Mouse (Mus musculus): ENCODE results near the gene Mex3a.

The Mex3a gene

GRCm38 (mm10) chr3:88505765-88506164 is 26.4 kb upstream of the Mex3a start:
- no peak for DNase-seq

DNA sequence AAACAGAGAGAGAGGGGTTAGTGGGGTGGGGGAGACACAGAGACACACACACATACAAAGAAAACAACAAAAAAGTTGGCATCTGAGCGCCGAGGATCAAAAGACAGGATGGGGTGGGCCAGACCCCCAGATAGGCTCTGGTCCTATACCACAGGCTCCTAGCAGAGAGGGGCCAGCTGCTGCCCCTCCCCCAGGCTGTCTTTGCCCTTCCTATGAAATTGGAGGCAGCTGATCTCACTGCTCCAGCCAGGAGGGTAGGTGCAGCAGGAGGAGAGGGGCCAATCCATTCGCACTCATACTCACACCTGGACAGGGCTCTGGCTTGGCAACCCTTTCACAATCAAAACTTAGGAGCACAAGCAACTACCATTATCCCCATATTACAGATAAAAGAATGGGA is 22.9 kb upstream of the Mex3a start:
- no peak for DNase-seq

GRCm38 (mm10) chr3:88509692-88510420 is 22.3 kb upstream of the Mex3a start, which contains the start of gene Lmna:
Gene Lmna (minus strand): TSS chr3:88509956.
- DNase-seq = peak; percentile 96 to 97

GRCm38 (mm10) chr3:88510421-88511289 is 21.5 kb upstream of the Mex3a start:
- no peak for DNase-seq

DNA sequence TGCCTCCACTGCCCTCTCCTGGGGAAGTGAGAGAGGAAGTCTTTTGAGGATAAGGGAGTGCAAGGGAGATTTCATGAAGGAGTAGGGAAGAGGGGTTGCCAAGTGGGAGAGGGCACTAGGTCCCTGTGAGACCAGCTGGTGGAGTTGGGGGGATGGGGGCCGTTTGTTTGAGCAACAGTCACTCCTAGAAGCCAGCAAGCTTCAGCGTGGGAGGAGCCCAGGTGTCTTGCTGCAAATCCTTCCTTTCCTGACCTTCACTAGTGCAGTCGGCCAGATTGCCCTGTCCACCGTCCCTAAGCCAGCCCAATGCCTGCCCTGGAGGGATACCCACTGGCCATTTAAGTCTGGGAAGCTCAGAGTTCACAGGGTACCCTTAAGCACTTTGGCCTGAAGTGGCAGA is 20.6 kb upstream of the Mex3a start:
- no peak for DNase-seq

- no peak for DNase-seq
These were observed 19.9 kb upstream of the Mex3a start for GRCm38 (mm10) chr3:88512141-88512895.

DNA sequence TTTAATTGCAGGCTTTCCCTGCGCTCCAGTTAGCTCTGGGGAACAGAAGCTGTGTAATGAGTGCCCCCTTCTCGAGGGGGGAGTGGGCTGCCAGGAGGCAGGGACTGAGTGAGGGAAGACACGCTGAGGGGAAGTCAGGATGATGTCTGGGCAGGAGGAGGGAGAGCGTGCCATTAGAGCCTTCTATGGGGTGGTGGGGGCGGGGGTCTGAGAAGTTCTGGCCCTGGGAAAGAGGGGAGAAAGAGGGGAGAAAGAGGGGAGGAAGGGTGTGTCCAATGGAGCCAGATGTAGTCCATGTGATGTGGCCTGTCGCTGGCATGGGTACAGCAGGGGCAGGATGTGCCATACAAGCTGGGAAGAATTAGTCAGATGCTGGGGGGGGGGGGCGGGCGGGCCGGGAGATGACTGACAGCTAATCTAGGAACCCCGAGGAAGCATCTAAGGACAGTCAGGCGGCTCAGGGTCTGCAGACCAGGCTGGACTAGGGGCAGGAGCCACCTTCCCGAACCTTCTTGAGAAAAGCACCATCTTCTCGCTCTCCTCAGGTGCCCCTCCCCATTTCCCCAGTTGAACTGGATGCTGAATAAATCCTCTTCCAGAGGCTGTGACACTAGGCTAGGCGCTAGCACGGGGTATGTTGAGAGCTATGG is 19.2 kb upstream of the Mex3a start:
- no peak for DNase-seq

GRCm38 (mm10) chr3:88513546-88514115 is 18.6 kb upstream of the Mex3a start:
- no peak for DNase-seq

DNA sequence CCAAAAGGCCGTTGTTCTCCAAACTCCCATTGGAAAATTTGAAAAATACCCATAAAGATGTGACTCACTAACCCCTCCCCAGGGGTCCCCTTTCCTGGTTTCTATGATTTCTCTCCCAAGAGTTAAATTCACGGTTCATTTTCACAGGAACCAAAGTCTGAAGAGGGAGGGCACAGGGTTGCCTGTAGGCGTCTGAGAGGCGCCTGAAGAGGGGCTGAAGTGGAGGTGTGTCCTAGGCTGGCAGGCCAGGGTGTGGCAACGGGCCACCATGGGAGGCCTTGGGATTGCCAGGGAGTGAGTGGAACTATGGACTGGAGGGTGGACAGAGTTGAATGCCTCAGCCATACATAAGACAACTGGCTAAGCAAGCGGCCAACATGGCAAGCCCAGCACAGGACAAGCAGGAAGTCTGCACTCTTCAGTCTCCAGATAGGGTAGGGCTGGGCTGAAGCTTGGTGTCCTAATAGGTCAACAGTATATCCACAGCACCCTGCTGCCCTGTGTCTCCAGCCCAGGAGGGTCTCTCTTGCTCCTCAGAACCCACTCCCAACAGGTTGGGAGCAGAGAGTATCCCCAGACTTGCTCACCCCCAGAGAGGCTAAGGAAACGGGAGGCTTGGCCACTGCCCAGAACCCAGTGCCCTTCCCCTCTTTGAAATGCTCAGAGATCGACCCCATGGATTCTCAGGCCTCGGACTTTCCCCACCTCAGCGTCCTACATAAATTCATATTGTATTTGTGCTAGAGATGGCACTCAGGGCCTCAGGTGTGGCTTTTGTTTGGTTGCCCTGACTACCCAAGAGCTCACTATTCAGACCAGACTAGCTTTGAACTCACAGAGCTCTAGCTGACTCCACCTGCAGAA is 17.7 kb upstream of the Mex3a start:
- no peak for DNase-seq

GRCm38 (mm10) chr3:88515095-88515386 is 17.2 kb upstream of the Mex3a start:
- DNase-seq = no peak

GRCm38 (mm10) chr3:88516407-88516806 is 15.8 kb upstream of the Mex3a start:
- DNase-seq = no peak

DNA sequence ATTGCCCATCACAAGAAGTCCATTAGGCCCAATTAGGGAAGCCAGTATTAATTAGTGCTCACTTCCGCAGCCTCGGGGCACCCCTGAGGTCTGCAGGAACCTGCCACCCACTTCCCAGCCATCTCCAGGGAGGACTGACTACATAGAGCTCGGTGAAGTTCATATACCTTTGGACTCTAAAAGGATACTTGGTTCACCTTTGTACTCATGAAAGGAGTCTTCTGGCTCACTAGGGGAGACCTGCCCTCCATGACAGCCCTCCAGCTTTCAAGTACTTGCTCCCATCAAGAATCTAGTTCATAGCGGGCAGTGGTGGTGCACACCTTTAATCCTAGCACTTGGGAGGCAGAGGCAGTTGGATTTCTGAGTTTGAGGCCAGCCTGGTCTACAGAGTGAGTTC is 13.8 kb upstream of the Mex3a start:
- no peak for DNase-seq

GRCm38 (mm10) chr3:88520078-88520477 is 12.1 kb upstream of the Mex3a start:
- DNase-seq = no peak

- no peak for DNase-seq
These were observed 11.0 kb upstream of the Mex3a start for GRCm38 (mm10) chr3:88521156-88521555.

- DNase-seq = peak; percentile 82
These were observed 10.3 kb upstream of the Mex3a start for GRCm38 (mm10) chr3:88521803-88522331.

DNA sequence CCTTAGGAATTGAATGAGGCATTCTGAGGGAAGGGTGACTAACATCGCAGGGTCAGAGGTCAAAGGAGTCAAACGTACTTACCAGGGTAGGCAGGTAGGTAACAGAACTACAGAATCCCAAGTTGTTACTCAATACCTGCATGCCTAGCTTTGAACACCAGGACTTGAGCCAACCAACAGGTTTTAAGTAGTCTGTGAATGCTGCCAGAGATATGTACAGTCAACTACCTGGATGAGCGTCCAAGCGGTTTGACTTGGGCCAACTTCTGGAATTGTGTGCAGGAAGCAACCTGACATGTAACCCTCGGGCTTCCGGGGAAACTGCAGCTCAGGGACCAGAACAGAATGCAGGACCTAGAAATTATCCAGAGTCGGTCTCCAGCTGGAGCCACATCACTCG is 9.2 kb upstream of the Mex3a start:
- no peak for DNase-seq

DNA sequence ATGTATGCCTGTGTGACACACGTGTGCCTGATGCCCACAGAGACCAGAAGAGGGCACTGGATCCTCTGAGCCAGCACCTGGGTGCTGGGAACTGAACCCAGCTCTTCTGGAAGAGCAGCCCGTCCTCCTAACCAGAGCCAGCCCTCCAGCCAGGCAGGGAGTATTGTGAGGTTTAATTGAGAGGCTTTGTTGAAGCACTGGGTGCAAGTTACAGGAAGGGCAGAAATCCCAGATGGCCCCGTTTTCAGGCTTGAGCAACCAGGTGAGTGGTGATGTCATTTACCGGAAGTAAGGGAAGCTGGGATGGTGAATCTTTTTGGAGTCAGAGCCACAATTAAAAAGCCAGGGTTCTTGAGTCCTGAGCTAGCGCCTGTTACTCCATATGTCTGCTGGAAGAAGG is 7.2 kb upstream of the Mex3a start:
- DNase-seq = no peak

GRCm38 (mm10) chr3:88526157-88527131 is 5.8 kb upstream of the Mex3a start:
- DNase-seq = peak; percentile 93 to 94

DNA sequence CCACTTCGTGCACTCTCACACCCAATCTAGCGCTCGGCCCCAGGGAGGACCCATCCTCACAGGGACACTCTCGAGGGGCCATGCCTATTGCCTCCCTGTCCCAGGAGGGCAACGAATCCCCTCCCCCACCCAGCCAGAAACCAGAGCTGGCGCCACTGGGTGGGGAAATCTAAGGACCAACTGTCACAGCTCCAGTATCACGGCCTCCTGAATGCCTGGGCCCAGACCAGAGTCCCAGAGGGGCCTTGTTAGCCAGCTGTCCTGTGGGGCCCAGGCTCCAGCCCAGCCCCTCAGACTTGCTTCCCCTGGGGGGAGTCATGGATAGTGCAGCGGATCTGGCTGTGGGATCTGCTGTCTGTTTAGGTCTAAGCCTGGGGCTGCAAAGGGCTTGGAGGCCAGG is 4.6 kb upstream of the Mex3a start:
- peak in 1 of 2 experiments; percentile 62 for DNase-seq

GRCm38 (mm10) chr3:88528646-88529045 is 3.5 kb upstream of the Mex3a start:
- DNase-seq = no peak

All from cerebellum, postnatal 10 days (tissue).